Mouse (Mus musculus) liver, adult 2 months (tissue): ENCODE data around the gene Myo3a.

ENCODE experiments used
- CTCF ChIP-seq: fragments of 200-500 bp; IDR thresholded peaks from 2 replicates; pipeline ENCODE4 v1.5.1; 2011; ENCODE audit warnings: low read depth, low read length, control low read depth
- POLR2A ChIP-seq: fragments of 200-500 bp; IDR thresholded peaks from 2 replicates; pipeline ENCODE4 v1.6.1; 2011; ENCODE audit warnings: low read length, control low read depth; ENCODE audit not compliant: insufficient read depth; ENCODE audit errors: extremely low read depth

DNA sequence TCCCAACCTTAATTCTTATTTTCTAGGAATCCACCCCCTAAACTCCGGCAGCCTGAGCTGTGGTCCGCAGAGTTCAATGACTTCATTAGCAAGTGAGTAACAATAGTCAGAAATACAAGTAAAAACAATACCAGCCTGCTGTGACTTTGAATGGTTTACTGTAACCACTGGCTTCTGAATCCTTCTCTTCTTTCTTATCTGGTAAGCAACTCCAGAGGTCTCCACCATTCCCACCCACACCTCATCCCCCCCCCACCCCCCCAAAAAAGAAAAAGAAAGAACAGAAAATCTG lies 67.1 kb downstream of the Myo3a start:
- TF ChIP-seq POLR2A, result no peak
- no peak for TF ChIP-seq CTCF
